Mouse (Mus musculus): ENCODE measurements around the gene Fntb.

GRCm38 (mm10) chr12:76832704-76833103, 67.3 kb downstream of the Fntb start:
- no peak for TF ChIP-seq EP300 (IDR thresholded peaks at IDR 0.05; ENCODE audit: insufficient read depth, low read depth, low read length)
- peak; percentile 60 for TF ChIP-seq CTCF (IDR thresholded peaks at IDR 0.05; ENCODE audit: low read depth, low read length)

All from ES-Bruce4 (cell line).